Mouse (Mus musculus) spleen, adult 2 months (tissue): ENCODE results near the gene Kmt5b.

Experiments used
- CTCF ChIP-seq: fragments of 200-500 bp; IDR thresholded peaks from 2 replicates; pipeline ENCODE4 v1.5.1; 2011; ENCODE audit warnings: mild to moderate bottlenecking, inconsistent platforms; ENCODE audit not compliant: insufficient read depth, insufficient read length, insufficient replicate concordance; ENCODE audit errors: extremely low read depth
- POLR2A ChIP-seq: fragments of 200-500 bp; IDR thresholded peaks from 2 replicates; pipeline ENCODE4 v1.6.1; 2011; ENCODE audit warnings: low read depth, low read length, inconsistent platforms

DNA sequence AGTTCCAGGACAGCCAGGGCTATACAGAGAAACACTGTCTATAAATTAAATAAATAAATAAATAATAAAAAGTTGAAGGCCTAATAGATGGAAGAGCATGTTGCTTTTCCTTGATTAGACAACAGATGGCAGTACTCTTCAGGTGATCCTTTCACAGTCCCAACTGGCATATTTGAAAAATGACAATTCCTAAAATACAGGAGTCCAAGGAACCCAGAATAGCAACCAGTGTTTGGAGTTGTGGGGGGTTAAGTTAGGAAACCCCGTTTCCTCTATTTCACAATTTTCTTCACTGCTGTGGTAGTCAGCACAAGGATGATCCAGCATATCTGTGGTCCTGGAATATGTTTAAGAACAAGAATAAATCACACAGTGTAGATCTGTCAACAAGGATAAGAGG, 22.9 kb downstream of the Kmt5b start:
- TF ChIP-seq POLR2A = no peak
- no peak for TF ChIP-seq CTCF
